Mouse (Mus musculus): ENCODE measurements around the gene Wfdc15b.
"Not testable (repeated sequence)": the region's sequence is repeated elsewhere in the genome, so short reads cannot be mapped to it uniquely, and the experiment has no call there.

Gene Wfdc15b

DNA sequence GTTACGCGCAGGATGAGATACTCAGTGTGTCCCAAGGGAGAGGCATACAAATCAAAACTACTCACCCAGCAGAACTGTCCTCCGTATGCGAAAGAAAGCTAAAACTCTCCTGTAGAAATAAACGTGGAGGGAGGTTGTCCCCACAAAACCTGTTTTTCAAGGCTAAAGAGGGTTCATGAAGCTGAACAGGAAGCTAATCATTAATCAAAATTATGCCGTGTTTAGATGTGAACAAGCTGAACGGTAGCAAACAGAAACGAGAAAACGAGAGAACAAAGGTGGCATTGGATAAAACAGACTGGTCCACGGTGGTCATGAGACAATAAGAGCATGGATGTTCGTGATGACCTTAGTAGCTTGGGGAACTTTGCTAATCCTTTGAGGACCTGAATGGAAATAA lies at the start of gene Wfdc15b:
Gene Wfdc15b, minus strand, starts transcription at position 139 of the 400 bp plus-strand sequence.
- DNase-seq (ENCODE audit: low spot score in 2 of 2), result no peak

DNA sequence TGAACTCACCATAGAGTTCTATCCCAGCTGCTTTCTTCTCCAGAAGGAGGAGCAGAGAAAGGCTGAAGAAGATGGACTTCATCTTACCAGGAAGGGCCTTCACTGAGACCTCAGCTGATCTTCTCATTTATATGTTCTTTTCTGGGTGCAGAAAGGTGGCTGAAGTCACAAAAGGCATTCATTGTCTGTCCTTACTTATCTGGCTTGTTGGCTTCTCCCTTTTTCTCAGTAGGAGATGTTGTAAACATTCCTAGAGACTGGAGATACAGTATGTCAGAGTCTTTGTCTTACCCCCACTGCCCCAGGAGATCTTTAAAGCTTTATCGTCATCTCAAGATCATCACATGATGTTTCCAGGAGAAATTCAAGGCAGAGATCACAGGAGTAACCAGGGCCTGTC lies 35.1 kb upstream of the Wfdc15b start, which contains the start of gene Svs3b:
Gene Svs3b, minus strand, starts transcription at position 101 of the 400 bp plus-strand sequence.
- not testable (repeated sequence) for DNase-seq (ENCODE audit: low spot score in 2 of 2)

DNA sequence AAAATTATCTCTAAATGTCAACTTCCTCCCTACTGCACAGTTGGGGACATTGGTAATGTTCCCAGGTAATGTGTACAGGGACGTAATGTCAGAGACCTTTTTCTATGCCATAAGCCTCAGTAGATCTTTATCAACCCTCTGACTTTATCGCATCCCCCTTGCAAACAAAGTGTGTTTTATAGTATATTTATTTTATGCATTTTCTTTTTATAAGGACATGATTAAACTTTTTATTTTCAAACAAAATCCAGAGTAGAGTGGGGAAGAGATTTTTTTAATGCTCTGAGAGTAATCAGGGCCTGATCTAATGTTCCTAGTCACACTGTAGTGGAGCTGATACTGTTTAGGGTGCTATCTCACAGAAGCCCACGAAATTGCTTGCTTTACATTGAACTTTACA lies 16.9 kb upstream of the Wfdc15b start, which contains the start of gene Svs2:
Gene Svs2, minus strand, starts transcription at position 101 of the 400 bp plus-strand sequence.
- DNase-seq (ENCODE audit: low spot score in 2 of 2), result no peak

DNA sequence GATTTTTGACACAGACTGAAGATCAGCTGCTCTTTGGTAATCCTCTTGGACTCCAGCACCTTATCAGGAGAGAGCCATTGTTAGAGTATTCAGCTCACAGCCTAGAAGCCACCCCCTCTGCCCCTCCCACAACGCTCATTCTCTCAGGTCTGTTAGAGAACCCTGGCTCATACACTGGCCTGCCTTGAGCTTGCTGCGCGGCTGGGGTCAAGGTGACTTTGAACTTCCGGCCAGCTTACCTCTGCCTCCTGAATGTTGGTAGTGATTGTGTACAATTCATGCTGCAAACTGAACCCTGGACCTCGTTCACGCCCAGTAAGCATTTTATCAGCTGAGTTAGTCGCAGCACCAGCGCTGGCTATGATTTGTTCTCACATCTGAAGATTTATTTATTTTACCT lies 11.2 kb upstream of the Wfdc15b start:
- DNase-seq (ENCODE audit: low spot score in 2 of 2), result no peak

GRCm38 (mm10) chr2:164228361-164229070 lies 7.1 kb upstream of the Wfdc15b start:
- no peak for DNase-seq (ENCODE audit: low spot score in 2 of 2)

DNA sequence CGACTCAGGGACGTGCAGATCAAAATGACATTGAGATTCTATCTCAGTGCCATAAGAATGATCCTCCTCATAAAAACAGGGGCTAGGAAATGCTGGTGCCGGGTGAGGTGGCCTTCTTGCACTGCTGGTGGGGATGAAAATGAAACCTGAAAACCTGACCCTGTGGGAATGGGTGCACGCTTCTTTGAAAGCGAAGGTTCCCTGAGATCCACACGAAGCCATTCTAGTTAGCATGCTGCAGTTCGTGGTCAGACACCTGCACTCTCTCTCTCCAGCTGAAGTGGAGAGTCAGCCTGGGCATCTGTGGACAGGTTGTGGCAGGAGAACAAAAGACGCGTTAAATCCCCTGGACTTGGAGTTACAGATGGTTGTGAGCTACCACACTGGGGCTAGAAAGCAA lies 2.2 kb downstream of the Wfdc15b start:
- DNase-seq (ENCODE audit: low spot score in 2 of 2), result no peak

DNA sequence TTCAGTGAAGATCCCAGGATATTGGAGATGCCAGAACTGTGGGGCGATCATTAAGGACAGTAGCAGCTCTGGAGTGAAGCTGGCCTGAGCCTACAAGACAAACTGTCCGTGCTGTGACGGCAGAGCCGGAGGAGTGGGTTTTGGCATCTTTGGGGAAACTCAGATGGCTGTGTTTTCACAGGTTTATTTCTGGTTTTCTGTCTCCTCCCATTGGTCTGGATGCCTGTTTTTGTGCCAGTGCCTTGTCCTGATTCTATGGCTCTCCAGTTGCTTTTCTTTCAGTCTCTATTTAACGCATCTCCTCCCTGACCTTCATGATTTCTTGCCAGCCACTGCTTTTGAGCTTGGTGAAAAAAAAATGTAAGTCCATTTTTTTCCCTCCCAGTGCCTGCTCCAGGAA lies 8.7 kb downstream of the Wfdc15b start:
- DNase-seq (ENCODE audit: low spot score in 2 of 2), result no peak

DNA sequence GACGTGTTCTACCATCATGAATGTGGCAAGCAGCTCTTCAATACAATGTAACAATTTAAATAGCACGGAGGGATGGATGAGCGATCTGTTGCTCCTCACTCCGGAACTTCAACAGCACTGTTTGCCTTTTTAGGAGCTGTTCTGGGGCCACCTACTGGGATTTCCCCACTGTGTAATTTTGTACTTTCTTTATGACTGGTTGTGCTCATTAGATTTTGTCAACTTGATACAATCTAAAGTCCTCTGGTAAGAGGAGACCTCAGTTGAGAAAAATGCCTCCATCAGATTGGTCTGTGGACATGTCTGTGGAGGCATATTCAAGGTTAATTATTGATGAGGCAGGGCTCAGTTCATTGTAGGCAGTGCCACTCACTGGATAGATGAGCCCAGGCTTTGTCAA lies 10.6 kb downstream of the Wfdc15b start:
- no peak for DNase-seq (ENCODE audit: low spot score in 2 of 2)

- DNase-seq (ENCODE audit: low spot score in 2 of 2), result no peak
Measured at GRCm38 (mm10) chr2:164206676-164207075, 14.8 kb downstream of the Wfdc15b start.

DNA sequence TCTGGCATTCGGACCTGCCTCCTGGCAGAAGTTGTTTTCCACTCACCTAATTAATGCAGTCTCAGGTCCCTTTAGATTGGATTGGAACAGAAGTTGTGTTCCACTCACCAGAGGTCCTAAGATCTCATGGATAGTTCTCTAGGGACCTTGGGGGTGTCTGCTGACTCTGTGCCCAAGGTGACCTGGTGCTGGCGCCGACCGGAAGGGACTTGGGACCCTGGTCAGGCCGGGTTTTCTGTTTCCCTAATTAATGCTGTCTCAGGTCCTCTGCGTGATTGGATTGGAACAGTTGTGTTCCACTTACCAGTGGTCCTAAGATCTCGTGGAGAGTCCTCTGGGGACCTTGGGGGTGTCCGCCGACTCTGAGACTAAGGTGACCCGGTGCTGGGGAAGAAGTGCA lies 15.4 kb downstream of the Wfdc15b start:
- DNase-seq (ENCODE audit: low spot score in 2 of 2), result not testable (repeated sequence)

- DNase-seq (ENCODE audit: low spot score in 2 of 2), result no peak
Measured at GRCm38 (mm10) chr2:164199626-164200327, 21.7 kb downstream of the Wfdc15b start, which contains the start of gene Wfdc15a. TSS of gene Wfdc15a (minus strand) at chr2:164200130.

DNA sequence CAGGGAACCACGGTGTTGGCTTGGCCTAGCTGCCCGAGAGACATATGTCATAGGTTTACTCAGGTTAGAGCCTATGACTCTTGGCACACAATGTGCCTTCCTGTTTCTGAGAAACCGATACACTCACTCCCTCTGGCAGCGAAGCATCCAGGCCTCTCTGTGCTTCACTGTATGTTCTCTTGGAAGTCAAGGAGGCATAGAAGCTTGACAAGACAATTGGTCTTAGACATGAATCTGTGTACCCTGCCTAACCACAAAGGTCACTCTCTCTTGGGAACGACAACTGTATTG lies 24.8 kb downstream of the Wfdc15b start:
- DNase-seq (ENCODE audit: low spot score in 2 of 2), result no peak

GRCm38 (mm10) chr2:164195971-164196699 lies 25.3 kb downstream of the Wfdc15b start:
- DNase-seq (ENCODE audit: low spot score in 2 of 2), result no peak

GRCm38 (mm10) chr2:164194959-164195630 lies 26.4 kb downstream of the Wfdc15b start:
- no peak for DNase-seq (ENCODE audit: low spot score in 2 of 2)

DNA sequence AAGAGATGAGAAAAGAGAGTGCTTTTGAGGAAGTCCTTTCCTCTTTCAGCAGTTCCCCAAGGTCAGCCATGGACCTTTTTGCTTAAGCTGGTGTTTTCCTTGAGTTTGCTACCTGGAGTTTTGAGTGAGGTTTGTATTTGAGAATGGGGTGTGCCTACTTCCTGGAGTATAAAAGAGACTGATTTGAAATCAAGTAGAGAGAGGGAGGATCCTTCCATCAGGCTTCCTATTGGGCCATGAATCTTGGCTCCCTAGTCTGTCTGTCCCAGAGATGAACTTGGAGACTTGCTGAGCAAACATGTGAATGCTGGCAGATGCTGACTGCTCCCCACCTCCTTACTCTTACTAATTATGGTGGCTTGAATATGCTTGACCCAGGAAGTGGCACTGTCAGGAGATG lies 29.2 kb downstream of the Wfdc15b start:
- DNase-seq (ENCODE audit: low spot score in 2 of 2), result no peak

DNA sequence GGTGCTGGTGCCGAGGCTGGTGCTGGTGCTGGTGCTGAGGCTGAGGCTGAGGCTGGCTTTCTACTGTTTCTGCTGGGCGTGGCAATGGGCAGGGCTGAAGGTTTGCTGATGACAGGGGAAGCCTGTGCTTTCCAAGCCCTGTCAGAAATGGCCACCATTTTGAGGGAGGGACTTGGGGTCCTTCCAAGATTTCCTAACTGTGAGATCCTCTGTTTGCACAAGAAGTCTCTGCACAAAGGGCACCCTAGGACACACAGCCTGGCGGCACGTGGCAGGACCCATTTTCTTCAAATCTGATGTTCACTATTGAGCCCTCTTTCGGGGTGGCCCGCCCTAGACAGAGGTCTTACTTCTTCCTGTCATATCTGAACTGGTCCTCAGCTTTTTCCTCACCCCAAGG lies 30.9 kb downstream of the Wfdc15b start, which contains the start of gene Wfdc12:
Gene Wfdc12, minus strand, starts transcription at position 33 of the 400 bp plus-strand sequence.
- no peak for DNase-seq (ENCODE audit: low spot score in 2 of 2)

DNA sequence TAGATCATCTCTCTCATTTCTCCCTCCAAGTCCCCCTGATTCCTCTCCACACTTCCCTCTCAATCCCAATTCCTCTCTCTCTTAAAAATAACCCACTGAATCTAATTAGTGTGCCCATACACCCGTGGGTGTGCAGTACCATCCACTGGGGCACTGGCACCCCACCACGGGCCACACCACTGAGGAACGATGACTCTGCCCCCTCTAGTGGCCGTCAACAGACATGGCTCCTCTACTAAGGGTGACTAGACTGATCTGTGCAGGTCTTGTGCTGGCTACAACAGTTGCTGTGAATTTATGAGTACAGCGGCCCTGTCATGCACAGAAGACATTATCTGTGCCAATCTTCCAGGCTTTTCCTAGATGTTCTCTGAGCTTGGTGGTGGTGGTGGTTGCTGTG lies 32.7 kb downstream of the Wfdc15b start:
- no peak for DNase-seq (ENCODE audit: low spot score in 2 of 2)

GRCm38 (mm10) chr2:164184145-164184719 lies 37.2 kb downstream of the Wfdc15b start:
- no peak for DNase-seq (ENCODE audit: low spot score in 2 of 2)

- no peak for DNase-seq (ENCODE audit: low spot score in 2 of 2)
Measured at GRCm38 (mm10) chr2:164183340-164183739, 38.1 kb downstream of the Wfdc15b start.

DNA sequence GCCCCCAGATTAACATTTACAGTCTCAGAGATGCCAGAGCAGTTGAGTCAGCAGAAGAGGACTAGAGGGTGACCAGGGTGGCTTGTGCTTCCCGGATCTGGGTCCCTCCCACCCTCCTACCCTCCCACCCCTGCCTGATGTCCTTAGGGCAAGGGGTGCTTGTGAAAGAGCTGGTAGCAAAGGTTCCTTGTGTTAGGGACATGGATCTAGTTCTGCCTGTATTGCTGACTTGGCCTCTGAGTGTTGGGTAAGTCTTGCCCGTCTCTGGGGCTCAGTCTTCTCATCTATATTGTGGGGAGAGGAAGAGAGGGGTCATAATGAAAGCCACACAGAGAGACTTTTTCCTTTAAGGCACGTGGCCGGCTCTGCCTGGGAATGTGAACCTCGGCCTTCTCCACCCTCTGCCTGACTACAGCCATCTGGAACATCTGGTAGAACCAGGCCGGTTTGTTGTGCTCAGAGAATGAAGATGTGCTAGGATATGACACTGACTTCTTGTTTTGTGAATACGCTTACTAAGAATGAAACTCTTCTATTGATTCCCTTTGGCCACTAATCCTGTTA lies 38.7 kb downstream of the Wfdc15b start, which contains the start of gene Wfdc5:
Gene Wfdc5, minus strand, starts transcription at position 51 of the 564 bp plus-strand sequence.
- DNase-seq (ENCODE audit: low spot score in 2 of 2), result no peak

GRCm38 (mm10) chr2:164180770-164181169 lies 40.7 kb downstream of the Wfdc15b start:
- DNase-seq (ENCODE audit: low spot score in 2 of 2), result no peak
